Comparison of ENCODE assay signal across 10 mouse cellular contexts in genomic region chr6:83450451-83451303, GRCm38 (mm10). TPM values are rescaled to one million over a fixed set of nuclear protein-coding genes. Genes with fewer than 3 reads are reported as not detected.
DNase-seq lines count a peak whose midpoint lies in the region; ATAC-seq and TF ChIP-seq lines count a peak whose summit lies in the region.
"Had no signal": no experiment of that assay in that cellular context is flagged by ENCODE, and none has a peak within 500 bp of the region (broad histone marks: within the 10 kb centered on the region; RNA-seq: fewer than 3 reads in every experiment).

No protein-coding gene starts in this region.

- peak overlapping the region; percentile 31; the same call in 1 of the 2 replicates for H3K4me2 ChIP-seq in heart, embryonic 15.5 days
- no peak overlapping the region for H3K4me2 ChIP-seq in heart, postnatal 0 days (ENCODE audit: low read depth, low read length)
- H3K4me2 ChIP-seq in liver, embryonic 16.5 days (ENCODE audit: low read depth, low read length), result peak overlapping the region; percentile 24

- no peak overlapping the region for H3K4me3 ChIP-seq in heart, embryonic 15.5 days
- no peak overlapping the region for H3K4me3 ChIP-seq in heart, postnatal 0 days (ENCODE audit: low read depth, low read length)
- no peak overlapping the region for H3K4me3 ChIP-seq in liver, embryonic 16.5 days (ENCODE audit: low read depth, low read length)
- H3K4me3 ChIP-seq: forebrain, embryonic 10.5 days had no signal

- no peaks in the 10 kb centered on the region for H3K9me3 ChIP-seq in heart, embryonic 15.5 days (replicated peaks)
- H3K9me3 ChIP-seq in heart, postnatal 0 days (replicated peaks; ENCODE audit: control insufficient read depth, low read length), result no peaks in the 10 kb centered on the region
- no peaks in the 10 kb centered on the region for H3K9me3 ChIP-seq in liver, embryonic 16.5 days (replicated peaks; ENCODE audit: control insufficient read depth, low read length)
- H3K9me3 ChIP-seq: forebrain, embryonic 10.5 days; G1E had no signal

- ATAC-seq in heart, embryonic 15.5 days (replicated peaks; ENCODE audit: insufficient number of reproducible peaks, insufficient read depth, low FRiP score, low read depth), result no peak
- ATAC-seq in heart, postnatal 0 days (ENCODE audit: insufficient read depth, low read depth), result no peak
- ATAC-seq in liver, embryonic 16.5 days (ENCODE audit: low read depth), result no peak

- H3K4me1 ChIP-seq in heart, embryonic 15.5 days (replicated peaks), result peaks cover 94% of the 10 kb centered on the region
- H3K4me1 ChIP-seq in heart, postnatal 0 days (ENCODE audit: control insufficient read depth, insufficient read depth), result peaks cover 58% of the 10 kb centered on the region
- H3K4me1 ChIP-seq in liver, embryonic 16.5 days (ENCODE audit: control insufficient read depth, low read depth, low read length), result peaks cover 82% of the 10 kb centered on the region

- H3K27ac ChIP-seq in heart, embryonic 15.5 days, result peak overlapping the region; percentile 72
- H3K27ac ChIP-seq in heart, postnatal 0 days (ENCODE audit: low read depth), result 0 out of 2 replicates have a peak overlapping the region, but pooled peaks have one; percentile 22
- peak overlapping the region; percentile 49 for H3K27ac ChIP-seq in liver, embryonic 16.5 days (ENCODE audit: low read length)
- H3K27ac ChIP-seq: forebrain, embryonic 10.5 days had no signal

- H3K36me3 ChIP-seq in heart, embryonic 15.5 days, result no peaks in the 10 kb centered on the region
- no peaks in the 10 kb centered on the region for H3K36me3 ChIP-seq in heart, postnatal 0 days (replicated peaks; ENCODE audit: control insufficient read depth, insufficient read depth, low read length)
- H3K36me3 ChIP-seq in liver, embryonic 16.5 days (ENCODE audit: control insufficient read depth, insufficient read depth), result no peaks in the 10 kb centered on the region

- no peak for TF ChIP-seq CTCF in heart, postnatal 0 days (IDR thresholded peaks at IDR 0.05; ENCODE audit: low read depth)

- H3K27me3 ChIP-seq in heart, embryonic 15.5 days, result no peaks in the 10 kb centered on the region
- H3K27me3 ChIP-seq in heart, postnatal 0 days (ENCODE audit: control insufficient read depth, insufficient read depth, low read length), result no peaks in the 10 kb centered on the region
- H3K27me3 ChIP-seq in liver, embryonic 16.5 days (ENCODE audit: control insufficient read depth, insufficient read depth, low read depth, low read length), result no peaks in the 10 kb centered on the region

- intact Hi-C loops in heart, postnatal 14 days (cut with DNase I), result no loop called here

- no peak for TF ChIP-seq EP300 in heart, postnatal 0 days (IDR thresholded peaks at IDR 0.05; ENCODE audit: low read depth)

- 49% methylated on average over 9 of the region's 9 CpGs for WGBS in heart, embryonic 15.5 days
- WGBS in heart, postnatal 0 days, result 60% methylated on average over 9 of the region's 9 CpGs
- WGBS in liver, embryonic 16.5 days (ENCODE audit: insufficient replicate concordance), result 26% methylated on average over 9 of the region's 9 CpGs

- no peak for DNase-seq in heart, postnatal 14 days
- DNase-seq in CD4-positive helper T cell, adult 2 months (ENCODE audit: low read depth, low spot score), result peak; percentile 42
- DNase-seq in heart, postnatal 0 days (ENCODE audit: low spot score), result no peak
- no peak for DNase-seq in adrenal gland, adult (ENCODE audit: inconsistent age in 2 of 2, low spot score in 1 of 2)
- no peak for DNase-seq in natural killer cell, adult 2 months (ENCODE audit: low spot score in 2 of 2)
- no peak for DNase-seq in adrenal gland, postnatal 4 days (ENCODE audit: low spot score in 2 of 2)

- no peak overlapping the region for H3K9ac ChIP-seq in heart, embryonic 15.5 days
- H3K9ac ChIP-seq in heart, postnatal 0 days (replicated peaks; ENCODE audit: low read depth, low read length), result no peak overlapping the region
- H3K9ac ChIP-seq in liver, embryonic 16.5 days (ENCODE audit: low read depth, low read length), result no peak overlapping the region

RNA-seq across cellular contexts. Expression of gene Tet3, which starts 8.2 kb away (rescaled TPM):
- 26.2 and 37.5 TPM in 2 replicates for polyA plus RNA-seq in heart, embryonic 15.5 days (2015; fragmentation: Nextera tagmentation; extraction: Ambion mirVana)
- total RNA-seq in heart, postnatal 14 days (2021), result 10 to 100 TPM; 46.2 to 49.0 TPM
- total RNA-seq in heart, postnatal 0 days (2014; rRNA removed; ENCODE audit: low replicate concordance), result 14.1 and 17.3 TPM in 2 replicates
- 16.4 and 17.2 TPM in 2 replicates for polyA plus RNA-seq in heart, postnatal 0 days (2015; fragmentation: Nextera tagmentation; extraction: Ambion mirVana)
- 9.3 and 13.7 TPM in 2 replicates for polyA plus RNA-seq in liver, embryonic 16.5 days (2015; fragmentation: Nextera tagmentation; extraction: Ambion mirVana)
- 10 to 100 TPM; 79.0 to 79.5 TPM for total RNA-seq in adrenal gland, postnatal 4 days (2021)

RNA-seq across cellular contexts. Expression of gene Dguok, which starts 56.1 kb away (rescaled TPM):
- polyA plus RNA-seq in heart, embryonic 15.5 days (2015; fragmentation: Nextera tagmentation; extraction: Ambion mirVana), result 48.2 and 61.0 TPM in 2 replicates
- 10 to 100 TPM; 28.3 to 31.8 TPM for total RNA-seq in heart, postnatal 14 days (2021)
- total RNA-seq in heart, postnatal 0 days (2014; rRNA removed; ENCODE audit: low replicate concordance), result 21.4 and 25.2 TPM in 2 replicates
- polyA plus RNA-seq in heart, postnatal 0 days (2015; fragmentation: Nextera tagmentation; extraction: Ambion mirVana), result 51.7 and 58.4 TPM in 2 replicates
- polyA plus RNA-seq in liver, embryonic 16.5 days (2015; fragmentation: Nextera tagmentation; extraction: Ambion mirVana), result 24.1 and 24.3 TPM in 2 replicates
- 10 to 100 TPM; 46.9 to 53.4 TPM for total RNA-seq in adrenal gland, postnatal 4 days (2021)

Comparison
In these comparisons a context has a peak if more than half of its experiments do, and no peak if none do; other contexts are left out.
1. H3K27ac ChIP-seq: peak in every context shown above with its lines; median percentile 72 in heart, embryonic 15.5 days; 49 in liver, embryonic 16.5 days; 22 in heart, postnatal 0 days.